Mouse (Mus musculus): ENCODE measurements around the gene Fam217b. TPM values are rescaled to one million over a fixed set of nuclear protein-coding genes. Genes with fewer than 3 reads are reported as not detected.

The Fam217b gene
- total RNA-seq, 4 experiments from 2014 or later, result 11.1 to 14.3 (median 12.6) TPM

DNA sequence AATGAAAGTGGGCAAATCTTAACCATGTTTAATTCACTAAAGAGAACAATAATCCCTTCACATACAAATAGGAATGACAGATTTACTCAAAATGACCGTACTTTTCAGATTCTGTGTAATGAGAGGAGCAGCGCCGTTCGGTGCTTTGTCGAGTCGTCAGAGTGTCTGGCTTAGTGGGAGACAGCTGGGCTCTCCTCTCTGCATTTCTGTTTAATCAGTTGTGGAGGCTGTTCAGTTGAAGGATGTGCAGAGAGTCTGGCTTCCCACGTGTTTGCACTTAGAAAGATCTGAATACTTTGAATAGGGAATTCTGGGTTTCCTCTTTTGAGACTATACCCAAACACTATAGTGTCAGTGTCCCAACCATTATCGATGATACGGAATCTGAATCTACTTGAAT, 23.0 kb downstream of the Fam217b start:
- no peak for DNase-seq (ENCODE audit: low spot score)

GRCm38 (mm10) chr2:178449386-178449785, 35.1 kb downstream of the Fam217b start:
- no peak for DNase-seq (ENCODE audit: low spot score)

DNA sequence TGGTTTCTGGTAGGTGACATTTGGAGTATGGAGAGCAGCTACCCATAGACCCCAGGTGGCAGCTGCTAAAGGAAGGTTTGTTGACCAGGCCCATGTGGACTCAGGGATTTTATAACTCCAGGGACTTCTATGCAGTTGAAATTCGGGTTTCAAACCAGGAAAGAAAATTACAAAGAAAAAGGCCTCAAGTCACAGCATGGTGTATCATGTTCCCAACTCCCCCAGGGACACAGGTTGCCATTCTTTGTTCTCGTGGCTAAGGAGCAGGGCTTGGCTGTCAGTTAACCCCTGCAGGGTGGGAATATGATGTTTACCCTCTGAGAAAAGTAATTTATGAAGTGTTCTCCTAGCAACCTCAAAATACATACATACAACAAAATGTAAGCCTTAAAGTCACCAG, 35.9 kb downstream of the Fam217b start:
- DNase-seq (ENCODE audit: low spot score), result no peak

- DNase-seq (ENCODE audit: low spot score), result no peak
Measured at GRCm38 (mm10) chr2:178450961-178451360, 36.6 kb downstream of the Fam217b start.

- no peak for DNase-seq (ENCODE audit: low spot score)
Measured at GRCm38 (mm10) chr2:178454664-178455516, 40.6 kb downstream of the Fam217b start.

GRCm38 (mm10) chr2:178457414-178457813, 43.1 kb downstream of the Fam217b start:
- DNase-seq (ENCODE audit: low spot score), result no peak

GRCm38 (mm10) chr2:178460353-178460752, 46.0 kb downstream of the Fam217b start:
- DNase-seq (ENCODE audit: low spot score), result no peak

DNA sequence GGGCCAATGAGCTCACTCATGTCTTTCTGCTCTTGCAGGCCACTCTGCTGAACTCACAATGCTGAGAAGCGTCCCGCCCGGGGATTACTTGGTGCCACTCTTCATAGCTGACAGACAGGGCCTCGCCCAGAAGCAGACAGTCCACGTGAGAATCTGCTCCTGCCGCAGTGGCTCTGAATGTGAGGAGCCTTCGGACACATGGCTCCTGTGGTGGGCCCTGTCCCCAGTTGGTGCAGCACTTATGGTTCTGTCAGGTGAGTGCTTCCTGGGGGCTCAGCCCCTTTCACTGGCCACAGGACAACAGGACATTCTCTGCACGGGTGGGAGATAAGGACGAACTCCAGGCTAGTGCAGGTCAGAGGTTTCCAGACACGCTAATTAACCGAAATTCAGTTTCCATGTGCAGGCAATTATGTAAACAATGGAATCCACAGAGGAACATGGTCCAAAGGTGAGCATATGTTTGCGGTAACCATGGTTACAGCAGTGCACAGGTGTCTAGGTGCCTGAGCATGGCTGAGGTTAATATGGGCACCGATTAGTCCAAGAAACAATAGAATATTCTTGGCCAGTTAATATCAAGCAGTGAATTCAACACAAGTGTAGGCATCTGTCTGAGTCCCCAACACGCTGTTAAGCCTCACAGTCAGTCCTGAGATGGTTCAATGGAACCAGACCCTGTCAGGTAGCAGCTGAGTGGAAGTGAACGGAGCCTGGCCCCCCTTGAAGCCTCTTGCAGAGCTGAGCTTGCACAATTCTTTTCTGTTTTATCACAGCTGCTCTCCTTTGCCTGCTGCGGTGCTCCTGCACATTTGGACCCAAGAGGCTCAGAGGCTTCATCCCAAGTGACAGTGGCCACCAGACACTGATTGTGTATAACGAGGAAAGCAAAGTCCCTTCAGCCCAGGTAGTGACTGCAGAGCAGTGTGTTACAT, 57.5 kb downstream of the Fam217b start:
- DNase-seq (ENCODE audit: low spot score), result no peak

DNA sequence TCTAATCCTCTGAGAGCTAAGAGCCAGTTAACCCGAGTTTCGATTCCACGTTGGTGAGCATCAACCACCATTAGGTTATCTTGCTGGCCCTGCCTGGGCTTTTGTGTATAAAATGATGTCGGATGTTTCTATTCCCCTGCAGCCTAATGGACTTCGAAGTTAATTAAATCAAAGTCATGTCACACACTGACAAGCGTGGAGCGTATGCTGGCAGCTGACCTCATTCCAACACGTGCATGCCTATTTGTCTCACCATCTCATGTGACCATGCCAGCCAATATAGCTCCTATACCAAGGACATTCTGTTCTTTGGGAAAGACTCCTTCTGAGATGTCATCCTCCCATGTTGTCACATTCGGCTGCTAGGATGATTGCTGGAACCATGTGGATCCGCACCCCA, 59.6 kb downstream of the Fam217b start:
- DNase-seq (ENCODE audit: low spot score), result no peak

Other genes starting within 250 kb of the Fam217b start
- 1 to 10 TPM in 3 of 4 experiments, under 1 TPM in 1; 0.63 to 2.3 (median 1.4) TPM for gene Sycp2, start 6.8 kb upstream of the Fam217b start, total RNA-seq (2022)
- gene Ppp1r3d, start 52 bp upstream of the Fam217b start, total RNA-seq (2022), result 10 to 100 TPM; 12.9 to 16.3 (median 14.8) TPM
- not detected for gene Cdh26, start 16.0 kb downstream of the Fam217b start, total RNA-seq (2022)